Mouse (Mus musculus) forebrain, embryonic 13.5 days (tissue): ENCODE data around the gene Dennd4b. TPM values are rescaled to one million over a fixed set of nuclear protein-coding genes. Genes with fewer than 3 reads are reported as not detected.

Experiments
- microRNA-seq: library from miRNA; unstranded; fragments of <30 nt; microRNA quantifications from one replicate; pipeline ENCODE4, GENCODE M21; 2016
- polyA plus RNA-seq: library from polyadenylated mRNA; unstranded; fragments of >200 nt; fragmentation: Nextera tagmentation; extraction: Ambion mirVana; gene quantifications from 2 replicates; pipeline ENCODE4 v1.2.1, GENCODE M21; 2015

Gene Dennd4b
- polyA plus RNA-seq, 1 experiment from 2014 or later = 3.1 TPM

Small RNA genes within 50 kb of the gene (microRNA-seq; reads per million reads assigned to microRNA genes)
- gene Mir7012 = not detected

Other genes with a start within 250 kb of the Dennd4b start
- gene 4933434E20Rik, start 213.5 kb upstream of the Dennd4b start, polyA plus RNA-seq = 224 and 230 TPM in 2 replicates
- gene Ubap2l, start 212.6 kb upstream of the Dennd4b start, polyA plus RNA-seq = 164 and 169 TPM in 2 replicates
- gene Tpm3, start 192.5 kb upstream of the Dennd4b start, polyA plus RNA-seq = 449 and 474 TPM in 2 replicates
- gene Nup210l, start 161.1 kb upstream of the Dennd4b start, polyA plus RNA-seq = 0.34 TPM in 2 replicates
- gene Rps27, start 51.5 kb upstream of the Dennd4b start, polyA plus RNA-seq = 1,194 and 1,420 TPM in 2 replicates
- gene Rab13, start 51.5 kb upstream of the Dennd4b start, polyA plus RNA-seq = 24.3 and 28.4 TPM in 2 replicates
- gene Jtb, start 33.6 kb upstream of the Dennd4b start, polyA plus RNA-seq = 102 and 111 TPM in 2 replicates
- 5.2 and 5.8 TPM in 2 replicates for gene Creb3l4, start 21.7 kb upstream of the Dennd4b start, polyA plus RNA-seq
- 55.0 and 55.3 TPM in 2 replicates for gene Slc39a1, start 17.0 kb upstream of the Dennd4b start, polyA plus RNA-seq
- gene Crtc2, start 11.0 kb upstream of the Dennd4b start, polyA plus RNA-seq = 17.2 and 21.5 TPM in 2 replicates
- 18.0 and 18.6 TPM in 2 replicates for gene Gatad2b, start 28.0 kb downstream of the Dennd4b start, polyA plus RNA-seq
- 11.2 and 12.4 TPM in 2 replicates for gene Slc27a3, start 124.8 kb downstream of the Dennd4b start, polyA plus RNA-seq
- gene Ints3, start 168.4 kb downstream of the Dennd4b start, polyA plus RNA-seq = 27.8 and 29.3 TPM in 2 replicates
- gene Npr1, start 200.7 kb downstream of the Dennd4b start, polyA plus RNA-seq = 2.3 and 2.8 TPM in 2 replicates
- 367 and 388 TPM in 2 replicates for gene Ilf2, start 210.9 kb downstream of the Dennd4b start, polyA plus RNA-seq
- gene Snapin, start 225.8 kb downstream of the Dennd4b start, polyA plus RNA-seq = 73.5 and 76.5 TPM in 2 replicates
- gene Chtop, start 244.3 kb downstream of the Dennd4b start, polyA plus RNA-seq = 214 and 215 TPM in 2 replicates
- 5.0 and 6.8 TPM in 2 replicates for gene S100a1, start 249.2 kb downstream of the Dennd4b start, polyA plus RNA-seq
- 6.9 and 7.5 TPM in 2 replicates for gene S100a13, start 249.2 kb downstream of the Dennd4b start, polyA plus RNA-seq